Mouse (Mus musculus): ENCODE results near the gene Ndufb6. TPM values are rescaled to one million over a fixed set of nuclear protein-coding genes. Genes with fewer than 3 reads are reported as not detected.

Ndufb6 gene
- polyA plus RNA-seq, 1 experiment from 2014 or later, result 476 TPM

GRCm38 (mm10) chr4:40244035-40244434, 35.2 kb downstream of the Ndufb6 start:
- Histone ChIP-seq H3K9me3 (replicated peaks; ENCODE audit: control insufficient read depth, low read length) (no peaks in the 10 kb centered on the region), H3K4me3 (ENCODE audit: low read depth, low read length) (no peak overlapping the region), H3K9ac (ENCODE audit: low read depth, low read length) (no peak overlapping the region), H3K27me3 (ENCODE audit: control insufficient read depth, insufficient read depth, low read length) (no peaks in the 10 kb centered on the region), H3K4me1 (ENCODE audit: control insufficient read depth, insufficient read depth, low read length) (no peaks in the 10 kb centered on the region), H3K27ac (ENCODE audit: low read depth, low read length) (no peak overlapping the region), H3K36me3 (ENCODE audit: control insufficient read depth, insufficient read depth, low read length) (no peaks in the 10 kb centered on the region), H3K4me2 (no peak overlapping the region)
- ATAC-seq (replicated peaks; ENCODE audit: insufficient number of reproducible peaks, low FRiP score, low TSS enrichment), result no peak
- 75% methylated on average over 8 of the region's 8 CpGs for WGBS (ENCODE audit: insufficient replicate concordance)

- Histone ChIP-seq H3K36me3 (ENCODE audit: control insufficient read depth, insufficient read depth, low read length) (no peaks in the 10 kb centered on the region), H3K9me3 (replicated peaks; ENCODE audit: control insufficient read depth, low read length) (no peaks in the 10 kb centered on the region), H3K27ac (ENCODE audit: low read depth, low read length) (no peak overlapping the region), H3K4me3 (ENCODE audit: low read depth, low read length) (no peak overlapping the region), H3K4me1 (ENCODE audit: control insufficient read depth, insufficient read depth, low read length) (no peaks in the 10 kb centered on the region), H3K4me2 (no peak overlapping the region), H3K27me3 (ENCODE audit: control insufficient read depth, insufficient read depth, low read length) (no peaks in the 10 kb centered on the region), H3K9ac (ENCODE audit: low read depth, low read length) (no peak overlapping the region)
- WGBS (ENCODE audit: insufficient replicate concordance), result 79% methylated on average over 4 of the region's 4 CpGs
- no peak for ATAC-seq (replicated peaks; ENCODE audit: insufficient number of reproducible peaks, low FRiP score, low TSS enrichment)
Observed at GRCm38 (mm10) chr4:40243006-40243405, 36.2 kb downstream of the Ndufb6 start.

DNA sequence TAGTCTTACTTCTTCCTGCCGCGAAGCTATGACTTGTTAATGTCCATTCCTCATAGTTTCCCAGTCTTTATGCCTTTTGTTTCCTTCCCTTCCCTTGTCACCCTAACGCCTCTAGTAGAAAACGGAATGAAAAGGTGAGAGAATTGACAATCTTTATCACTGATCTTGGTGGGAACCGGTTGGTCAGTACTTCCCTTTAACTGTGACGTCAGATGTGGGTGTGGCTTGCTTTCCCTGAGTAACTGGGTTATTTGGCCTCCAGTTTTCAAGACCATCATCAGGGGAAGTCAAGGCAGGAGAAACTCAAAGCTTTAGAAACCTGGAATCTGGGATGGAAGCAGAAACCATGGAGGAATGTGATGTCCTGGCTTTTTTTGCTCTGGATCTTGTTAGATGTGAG, 37.3 kb downstream of the Ndufb6 start:
- H3K4me3 ChIP-seq (ENCODE audit: low read depth, low read length), result no peak overlapping the region

GRCm38 (mm10) chr4:40240272-40240744, 38.9 kb downstream of the Ndufb6 start:
- Histone ChIP-seq H3K36me3 (ENCODE audit: control insufficient read depth, insufficient read depth, low read length) (no peaks in the 10 kb centered on the region), H3K9me3 (replicated peaks; ENCODE audit: control insufficient read depth, low read length) (no peaks in the 10 kb centered on the region), H3K4me1 (ENCODE audit: control insufficient read depth, insufficient read depth, low read length) (no peaks in the 10 kb centered on the region), H3K4me3 (ENCODE audit: low read depth, low read length) (peak overlapping the region; percentile 62), H3K27ac (ENCODE audit: low read depth, low read length) (no peak overlapping the region), H3K4me2 (peak overlapping the region; percentile 87), H3K27me3 (ENCODE audit: control insufficient read depth, insufficient read depth, low read length) (no peaks in the 10 kb centered on the region), H3K9ac (ENCODE audit: low read depth, low read length) (peak overlapping the region; percentile 56)
- 0 out of 2 replicates have a peak, but pooled peaks have one; percentile 14 for ATAC-seq (replicated peaks; ENCODE audit: insufficient number of reproducible peaks, low FRiP score, low TSS enrichment)
- 43% methylated on average over 5 of the region's 5 CpGs for WGBS (ENCODE audit: insufficient replicate concordance)

More for the DNA sequence above, 37.3 kb downstream of the Ndufb6 start:
- 42% methylated on average over 6 of the region's 6 CpGs for WGBS (ENCODE audit: insufficient replicate concordance)
- Histone ChIP-seq H3K36me3 (ENCODE audit: control insufficient read depth, insufficient read depth, low read length) (no peaks in the 10 kb centered on the region), H3K27me3 (ENCODE audit: control insufficient read depth, insufficient read depth, low read length) (no peaks in the 10 kb centered on the region), H3K9ac (ENCODE audit: low read depth, low read length) (no peak overlapping the region), H3K4me2 (no peak overlapping the region), H3K4me1 (ENCODE audit: control insufficient read depth, insufficient read depth, low read length) (no peaks in the 10 kb centered on the region), H3K9me3 (replicated peaks; ENCODE audit: control insufficient read depth, low read length) (no peaks in the 10 kb centered on the region), H3K27ac (ENCODE audit: low read depth, low read length) (no peak overlapping the region)
- ATAC-seq (replicated peaks; ENCODE audit: insufficient number of reproducible peaks, low FRiP score, low TSS enrichment), result no peak

DNA sequence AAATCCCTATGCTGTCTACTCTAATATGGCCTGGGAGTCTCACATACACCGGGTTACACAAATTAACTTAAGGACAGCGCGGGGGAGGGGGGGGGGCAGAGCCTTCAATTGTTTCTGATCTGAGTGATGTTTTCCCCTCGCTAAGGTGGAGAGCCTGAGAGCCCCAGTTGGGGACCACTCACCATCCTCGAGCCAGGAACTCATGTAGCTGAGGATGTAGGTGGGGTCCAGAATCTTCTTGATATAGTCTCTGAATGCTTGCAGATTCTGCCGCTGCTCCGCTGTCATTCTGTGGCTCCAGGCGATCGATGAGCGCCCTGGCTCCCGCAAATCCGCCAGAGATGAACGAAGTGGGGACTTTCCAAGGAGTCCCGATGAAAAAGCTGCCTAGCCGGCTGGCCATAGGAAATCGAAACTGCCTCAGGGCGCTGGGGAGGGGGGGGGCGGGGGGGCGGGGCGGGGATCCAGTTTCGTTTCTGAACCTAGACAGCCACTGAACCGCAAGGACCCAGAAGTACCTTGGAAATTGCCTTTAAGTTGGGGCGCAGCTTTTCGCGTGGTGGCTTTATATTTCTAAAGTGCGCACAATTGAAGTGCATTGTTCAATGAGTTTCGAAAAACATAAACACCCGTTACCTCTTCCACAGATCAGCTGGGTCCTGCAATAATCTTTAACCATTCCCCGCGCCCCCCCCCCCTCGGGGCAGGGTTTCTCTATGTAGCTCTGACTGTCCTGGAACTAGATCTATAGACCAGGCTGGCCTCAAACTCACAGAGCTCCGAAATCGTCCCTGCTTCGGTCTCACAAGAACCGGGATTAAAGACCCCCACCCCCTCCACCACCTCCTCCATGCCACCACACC, 39.6 kb downstream of the Ndufb6 start, which contains the start of gene Ddx58:
TSS of gene Ddx58 (minus strand) at position 420 of the 863 bp plus-strand sequence.
- Histone ChIP-seq H3K4me3 (ENCODE audit: low read depth, low read length) (peak within 1 kb of the TSS; percentile 62), H3K9me3 (replicated peaks; ENCODE audit: control insufficient read depth, low read length) (no peaks in the 10 kb centered on the region), H3K27ac (ENCODE audit: low read depth, low read length) (0 out of 2 replicates have a peak within 1 kb of the TSS, but pooled peaks have one; percentile 16), H3K4me2 (peak within 1 kb of the TSS; percentile 87), H3K4me1 (ENCODE audit: control insufficient read depth, insufficient read depth, low read length) (no peaks in the 10 kb centered on the region), H3K9ac (ENCODE audit: low read depth, low read length) (peak within 1 kb of the TSS; percentile 56), H3K36me3 (ENCODE audit: control insufficient read depth, insufficient read depth, low read length) (no peaks in the 10 kb centered on the region), H3K27me3 (ENCODE audit: control insufficient read depth, insufficient read depth, low read length) (no peaks in the 10 kb centered on the region)
- ATAC-seq (replicated peaks; ENCODE audit: insufficient number of reproducible peaks, low FRiP score, low TSS enrichment), result peak; percentile 31; the same call in 1 of the 2 replicates
- 4% methylated on average over 33 of the region's 35 CpGs for WGBS (ENCODE audit: insufficient replicate concordance)

- Histone ChIP-seq H3K9me3 (replicated peaks; ENCODE audit: control insufficient read depth, low read length) (no peaks in the 10 kb centered on the region), H3K27ac (ENCODE audit: low read depth, low read length) (0 out of 2 replicates have a peak overlapping the region, but pooled peaks have one; percentile 16), H3K36me3 (ENCODE audit: control insufficient read depth, insufficient read depth, low read length) (no peaks in the 10 kb centered on the region), H3K4me1 (ENCODE audit: control insufficient read depth, insufficient read depth, low read length) (no peaks in the 10 kb centered on the region), H3K9ac (ENCODE audit: low read depth, low read length) (peak overlapping the region; percentile 56), H3K4me3 (ENCODE audit: low read depth, low read length) (peak overlapping the region; percentile 62), H3K4me2 (peak overlapping the region; percentile 87), H3K27me3 (ENCODE audit: control insufficient read depth, insufficient read depth, low read length) (no peaks in the 10 kb centered on the region)
- peak; percentile 59; the same call in 1 of the 2 replicates for ATAC-seq (replicated peaks; ENCODE audit: insufficient number of reproducible peaks, low FRiP score, low TSS enrichment)
- 4% methylated on average over 17 of the region's 17 CpGs for WGBS (ENCODE audit: insufficient replicate concordance)
Observed at GRCm38 (mm10) chr4:40238483-40239408, 40.5 kb downstream of the Ndufb6 start.

- Histone ChIP-seq H3K36me3 (ENCODE audit: control insufficient read depth, insufficient read depth, low read length) (no peaks in the 10 kb centered on the region), H3K4me2 (no peak overlapping the region), H3K9ac (ENCODE audit: low read depth, low read length) (no peak overlapping the region), H3K27ac (ENCODE audit: low read depth, low read length) (no peak overlapping the region), H3K4me3 (ENCODE audit: low read depth, low read length) (no peak overlapping the region), H3K4me1 (ENCODE audit: control insufficient read depth, insufficient read depth, low read length) (no peaks in the 10 kb centered on the region), H3K9me3 (replicated peaks; ENCODE audit: control insufficient read depth, low read length) (no peaks in the 10 kb centered on the region), H3K27me3 (ENCODE audit: control insufficient read depth, insufficient read depth, low read length) (no peaks in the 10 kb centered on the region)
- whole genome bisulfite sequencing (ENCODE audit: insufficient replicate concordance), result 87% methylated on average over 4 of the region's 4 CpGs
- no peak for ATAC-seq (replicated peaks; ENCODE audit: insufficient number of reproducible peaks, low FRiP score, low TSS enrichment)
Observed at GRCm38 (mm10) chr4:40236829-40237228, 42.4 kb downstream of the Ndufb6 start.

GRCm38 (mm10) chr4:40234256-40234655, 45.0 kb downstream of the Ndufb6 start:
- Histone ChIP-seq H3K36me3 (ENCODE audit: control insufficient read depth, insufficient read depth, low read length) (no peaks in the 10 kb centered on the region), H3K9me3 (replicated peaks; ENCODE audit: control insufficient read depth, low read length) (no peaks in the 10 kb centered on the region), H3K4me2 (no peak overlapping the region), H3K4me1 (ENCODE audit: control insufficient read depth, insufficient read depth, low read length) (no peaks in the 10 kb centered on the region), H3K27me3 (ENCODE audit: control insufficient read depth, insufficient read depth, low read length) (no peaks in the 10 kb centered on the region), H3K4me3 (ENCODE audit: low read depth, low read length) (no peak overlapping the region), H3K27ac (ENCODE audit: low read depth, low read length) (no peak overlapping the region), H3K9ac (ENCODE audit: low read depth, low read length) (no peak overlapping the region)
- ATAC-seq (replicated peaks; ENCODE audit: insufficient number of reproducible peaks, low FRiP score, low TSS enrichment), result no peak
- 72% methylated on average over 6 of the region's 6 CpGs for WGBS (ENCODE audit: insufficient replicate concordance)

Data from heart, embryonic 11.5 days (tissue).